Mouse (Mus musculus) lung, postnatal 14 days (tissue): ENCODE data around the gene Lix1.

Source experiments
- DNase-seq: peaks from one replicate; pipeline ENCODE4 v3.0.0; 2021

Gene Lix1

DNA sequence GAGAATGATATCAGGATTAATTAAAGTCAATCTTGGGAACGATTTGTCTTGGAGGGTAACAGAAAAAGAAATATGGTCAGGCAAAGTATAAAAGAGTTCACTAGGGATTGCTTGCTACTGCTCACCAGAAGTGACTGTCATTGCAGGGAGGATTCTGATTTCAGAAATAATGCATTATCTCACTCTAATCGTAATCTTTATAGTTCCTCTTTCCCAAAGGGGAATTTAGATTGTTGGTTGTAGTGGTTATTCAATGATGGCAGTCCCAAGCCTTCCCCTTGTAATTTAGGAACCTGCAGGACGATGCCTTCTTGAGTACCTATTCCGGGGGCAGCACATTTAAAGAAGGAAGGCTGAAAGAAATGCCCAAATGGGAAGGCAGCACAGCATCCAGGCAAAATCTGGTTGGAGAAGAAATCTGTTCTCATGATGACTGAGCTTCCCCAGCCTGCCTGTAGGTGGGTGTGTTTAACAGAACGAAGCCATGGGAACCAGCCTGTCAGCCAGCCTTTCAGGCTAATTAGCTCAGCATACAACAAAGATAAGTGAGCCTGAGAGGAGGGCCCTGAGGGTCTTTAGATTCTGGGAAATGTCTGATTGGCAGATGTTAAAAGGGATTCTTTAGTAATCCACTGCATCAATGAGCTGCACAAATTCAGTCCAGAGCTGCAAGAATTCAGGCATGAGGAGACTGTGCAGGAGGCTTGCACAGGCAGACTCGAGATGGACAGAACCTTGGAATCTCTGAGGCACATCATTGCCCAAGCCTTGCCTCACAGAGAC is at the start of gene Lix1:
Gene Lix1, plus strand, starts transcription at position 451 of the 783 bp plus-strand sequence.
- DNase-seq = no peak

DNA sequence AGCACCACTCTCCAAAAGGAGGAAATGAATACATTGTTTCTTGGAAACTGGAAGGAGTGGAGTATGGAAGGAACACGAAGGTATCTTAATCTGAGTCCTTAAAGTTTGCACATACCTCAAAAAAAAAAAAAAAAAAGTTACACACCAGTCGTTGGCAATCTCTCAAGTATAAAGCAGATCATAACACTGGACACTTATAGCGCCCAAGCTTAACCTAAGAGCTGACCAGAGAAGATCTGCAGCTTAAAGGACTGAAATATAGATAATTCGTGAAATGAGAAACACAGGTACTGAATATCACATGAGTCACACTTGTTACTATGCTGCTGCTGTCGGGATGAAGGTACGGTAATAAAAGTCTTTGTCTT is 28.9 kb upstream of the Lix1 start:
- no peak for DNase-seq

DNA sequence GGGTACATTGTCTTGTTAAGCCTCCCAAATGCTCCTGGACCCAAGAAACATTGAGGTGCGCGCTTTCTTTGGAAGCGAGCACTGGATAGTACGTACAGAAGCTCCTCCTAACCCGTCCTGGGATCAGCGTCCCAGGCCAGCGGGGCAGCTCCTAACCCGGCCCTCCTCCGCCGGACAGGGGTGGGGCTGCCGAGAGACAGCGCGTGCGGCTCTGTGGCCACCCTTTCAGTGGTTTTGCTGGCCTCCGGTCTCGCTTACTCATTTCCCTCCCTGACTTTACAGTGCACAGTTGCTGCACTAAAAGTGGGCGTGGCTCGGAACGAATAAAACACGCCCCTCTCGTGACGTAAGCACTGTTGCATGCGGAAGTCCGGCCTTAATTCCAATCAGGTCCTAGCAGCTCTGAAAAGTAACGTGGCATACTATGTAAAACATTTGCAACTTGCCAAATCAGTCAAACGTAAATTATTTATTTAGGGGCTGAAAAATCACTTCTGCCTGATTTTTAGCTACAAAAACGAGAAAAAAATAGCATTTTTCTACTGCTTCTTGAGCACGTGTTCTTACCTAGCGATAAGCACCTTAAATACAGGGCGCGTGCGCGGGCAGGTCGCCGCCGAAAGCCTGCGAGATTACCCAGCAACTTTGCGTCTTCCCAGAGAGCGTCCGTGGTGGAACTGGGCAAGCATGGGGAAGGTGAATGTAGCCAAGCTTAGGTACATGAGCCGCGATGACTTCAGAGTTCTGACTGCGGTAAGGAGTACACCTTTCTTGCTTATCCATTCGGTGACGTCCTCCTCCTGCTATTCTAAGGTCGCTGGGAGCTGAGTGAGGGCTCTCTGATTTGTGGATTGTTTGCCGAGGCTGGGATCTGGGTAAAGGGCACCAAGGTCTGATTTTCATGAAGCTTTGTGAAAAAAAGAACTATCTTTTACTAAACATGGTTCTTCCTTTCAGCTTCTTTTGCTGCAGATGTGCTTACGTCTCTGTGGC is 28.3 kb upstream of the Lix1 start, which contains the start of gene Riok2:
Gene Riok2, plus strand, starts transcription at position 392 of the 993 bp plus-strand sequence.
- DNase-seq = peak; percentile 98

DNA sequence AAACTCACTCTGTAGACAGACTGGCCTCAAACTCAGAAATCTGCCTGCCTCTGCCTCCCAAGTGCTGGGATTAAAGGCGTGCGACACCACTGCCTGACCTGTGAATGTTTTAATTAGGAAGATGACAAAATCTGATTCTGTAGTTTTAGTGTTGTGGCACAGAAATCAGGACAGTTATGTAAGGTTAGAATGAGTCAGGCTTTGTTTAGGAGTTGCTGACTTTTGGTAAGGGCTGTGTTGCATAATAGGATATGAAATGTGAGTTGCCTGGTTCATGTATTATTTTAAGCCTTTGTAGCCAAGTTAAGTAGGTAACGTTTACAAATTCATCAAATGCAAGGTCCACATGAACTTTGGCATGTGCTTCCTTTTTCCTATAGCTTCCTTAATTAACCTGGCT is 26.9 kb upstream of the Lix1 start:
- no peak for DNase-seq

DNA sequence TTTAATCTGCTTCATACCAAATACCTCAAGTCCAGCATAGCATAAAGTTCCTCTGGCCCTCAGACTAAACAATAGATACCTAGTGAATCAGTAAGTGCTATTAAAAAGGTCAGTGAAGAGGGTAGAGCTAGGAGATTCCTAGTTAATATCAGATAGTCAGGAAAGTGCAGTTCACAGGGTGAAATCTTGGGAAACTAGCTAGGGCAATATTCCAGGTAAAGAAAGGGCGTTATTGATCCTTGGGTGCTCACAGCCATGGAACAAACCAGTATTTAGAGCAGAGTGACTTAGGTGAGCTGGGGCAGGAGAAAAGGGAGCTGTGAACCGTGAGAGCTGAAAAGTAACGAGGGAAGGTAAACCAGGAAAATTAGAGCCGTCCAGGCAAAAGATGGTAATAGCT is 18.8 kb upstream of the Lix1 start:
- DNase-seq = no peak

DNA sequence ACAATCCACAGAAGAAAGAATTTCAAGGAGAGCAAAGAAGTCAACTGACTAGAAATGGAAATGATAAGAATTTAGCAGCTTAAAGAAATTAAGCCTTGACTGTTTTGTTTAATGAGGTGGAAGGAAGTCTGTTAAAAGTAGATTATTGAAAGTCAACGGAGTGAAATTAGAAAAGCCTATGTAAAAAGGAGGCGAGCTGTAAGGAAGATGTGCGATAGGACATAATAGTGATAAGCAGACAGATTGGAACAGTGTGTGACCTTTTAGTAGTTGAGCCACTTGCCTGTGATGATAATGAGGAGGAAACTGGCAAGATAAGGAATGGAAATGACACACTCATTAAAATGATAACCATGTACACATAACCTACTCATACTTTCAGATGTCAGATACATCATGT is 18.0 kb upstream of the Lix1 start:
- DNase-seq = no peak

DNA sequence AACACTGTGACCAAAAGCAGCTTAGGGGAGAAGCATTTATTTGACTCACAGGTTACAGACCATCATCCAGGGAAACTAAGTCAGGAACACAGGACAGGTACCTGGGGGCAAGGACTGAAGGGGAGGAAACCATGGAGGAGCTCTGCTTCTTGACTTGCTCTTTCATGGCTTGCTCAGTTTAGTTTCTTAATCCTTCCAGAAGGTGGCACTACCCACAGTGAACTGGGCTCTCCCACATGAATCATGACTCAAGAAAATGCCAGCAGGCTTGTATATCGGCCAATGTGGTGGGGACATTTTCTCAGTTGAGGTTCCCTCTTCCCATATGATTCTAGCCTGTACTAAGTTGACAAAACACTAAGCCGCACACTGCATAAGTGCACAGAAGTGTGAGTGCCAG is 16.4 kb upstream of the Lix1 start:
- no peak for DNase-seq

DNA sequence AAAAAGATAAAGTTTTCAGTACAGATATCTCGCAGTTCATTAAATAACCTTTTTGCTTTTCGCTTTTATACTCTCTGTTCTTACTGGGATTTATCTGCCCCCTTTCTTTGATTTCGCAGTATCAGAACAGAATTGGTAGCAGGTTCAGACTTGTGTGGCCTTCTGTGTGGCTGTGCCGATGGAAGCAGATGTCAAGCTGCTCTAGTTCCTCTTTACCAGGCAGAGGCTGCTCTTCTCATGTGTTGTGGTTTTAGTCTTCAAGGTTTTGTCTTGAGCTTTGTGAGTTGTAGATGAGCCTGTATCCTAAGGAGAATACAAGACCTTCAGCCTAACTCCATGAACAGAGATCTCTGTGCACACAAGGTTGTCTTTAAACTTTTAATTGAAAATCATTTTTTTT is 10.6 kb upstream of the Lix1 start:
- no peak for DNase-seq

DNA sequence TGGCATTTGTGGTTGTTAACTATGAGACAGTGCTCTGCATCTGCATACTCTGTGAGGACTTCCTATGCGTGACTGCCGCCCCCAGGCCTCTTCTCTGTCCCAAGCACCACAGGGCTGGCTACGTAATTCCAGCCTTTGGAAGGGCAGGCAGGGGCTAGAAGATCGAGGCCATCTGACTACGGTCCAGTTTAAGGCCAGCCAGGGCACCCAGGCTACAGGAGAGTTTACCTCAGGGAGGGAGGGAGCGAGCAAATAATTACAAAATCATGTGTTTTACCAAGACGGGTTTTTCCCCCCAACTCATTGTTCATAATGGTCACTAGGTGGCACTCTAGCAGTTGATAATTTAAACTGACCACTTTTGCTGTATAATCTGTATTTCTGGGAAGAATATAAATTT is 9.6 kb upstream of the Lix1 start:
- DNase-seq = no peak

DNA sequence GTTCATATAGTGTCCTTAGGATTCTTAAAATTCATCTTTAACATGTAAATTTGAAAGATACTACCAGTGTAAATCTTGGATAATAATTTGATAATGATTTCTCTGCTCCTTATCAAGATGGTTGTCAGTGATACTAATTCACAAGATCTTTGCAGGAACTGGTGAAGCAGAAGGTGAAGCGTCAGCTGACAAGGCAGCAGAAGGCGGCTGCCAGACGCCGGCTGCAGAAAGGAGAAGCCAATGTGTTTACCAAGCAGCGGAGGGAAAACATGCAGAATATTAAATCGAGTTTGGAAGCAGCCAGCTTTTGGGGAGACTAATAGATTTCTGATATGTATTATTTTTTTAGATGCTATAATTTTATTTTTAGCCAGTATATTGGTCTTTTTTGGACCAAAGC is 9.2 kb upstream of the Lix1 start:
- no peak for DNase-seq

DNA sequence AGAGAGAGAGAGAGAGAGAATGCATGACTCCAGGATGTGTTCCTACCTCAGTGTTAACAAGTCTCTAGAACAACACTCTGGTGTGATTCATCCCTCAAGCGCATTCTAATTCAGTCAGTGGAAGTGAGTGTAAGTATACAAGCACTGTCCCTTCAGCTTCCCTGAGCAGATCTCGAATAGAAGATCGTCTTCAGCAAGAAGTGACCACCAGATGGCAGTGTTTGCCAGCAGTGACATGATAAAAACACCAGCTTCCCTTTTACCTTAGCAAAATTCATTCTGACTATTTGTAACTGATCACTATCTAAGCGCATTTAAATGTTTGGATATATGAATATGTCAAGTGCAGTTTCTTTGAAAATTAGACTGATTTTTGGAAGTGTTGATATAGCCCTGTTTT is 8.1 kb upstream of the Lix1 start:
- DNase-seq = peak; percentile 85

DNA sequence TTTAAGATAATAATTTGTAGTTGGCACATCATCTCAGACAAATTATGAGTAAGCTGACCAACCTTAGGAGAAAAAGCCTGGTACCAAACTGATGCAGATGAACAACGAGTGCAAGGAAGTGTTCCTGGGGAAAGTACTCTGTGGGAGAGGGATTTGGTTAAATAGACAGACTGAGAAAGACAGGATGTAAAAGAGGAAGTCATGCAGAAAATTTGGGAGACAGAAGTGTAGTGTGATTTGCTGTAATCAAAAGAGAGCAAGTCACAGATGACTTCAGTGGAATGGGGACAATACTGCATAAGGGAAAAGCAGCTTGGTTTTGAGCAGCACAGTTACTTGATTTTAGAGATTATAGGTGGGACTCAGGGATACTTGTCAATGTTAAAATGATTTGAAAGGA is 5.6 kb upstream of the Lix1 start:
- no peak for DNase-seq

DNA sequence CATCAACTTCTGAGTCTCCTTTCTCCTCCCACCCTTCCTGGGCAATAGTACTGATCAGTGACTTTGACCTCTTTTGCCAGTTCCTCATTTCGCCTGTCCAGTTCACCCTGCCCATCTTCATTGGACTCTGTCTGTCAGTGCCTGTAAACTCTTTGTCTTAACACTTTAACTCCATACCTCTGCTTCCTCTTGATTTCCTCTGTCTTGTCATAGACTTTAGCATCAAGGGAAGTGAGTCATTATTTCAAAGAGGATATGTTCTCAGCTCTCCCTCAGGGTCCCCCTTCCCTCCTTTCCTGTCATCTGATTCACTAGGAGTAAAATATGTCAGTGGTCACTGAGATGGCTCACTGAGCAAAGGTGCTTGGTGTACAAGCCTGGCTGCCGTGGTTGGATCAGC is 3.8 kb upstream of the Lix1 start:
- no peak for DNase-seq

DNA sequence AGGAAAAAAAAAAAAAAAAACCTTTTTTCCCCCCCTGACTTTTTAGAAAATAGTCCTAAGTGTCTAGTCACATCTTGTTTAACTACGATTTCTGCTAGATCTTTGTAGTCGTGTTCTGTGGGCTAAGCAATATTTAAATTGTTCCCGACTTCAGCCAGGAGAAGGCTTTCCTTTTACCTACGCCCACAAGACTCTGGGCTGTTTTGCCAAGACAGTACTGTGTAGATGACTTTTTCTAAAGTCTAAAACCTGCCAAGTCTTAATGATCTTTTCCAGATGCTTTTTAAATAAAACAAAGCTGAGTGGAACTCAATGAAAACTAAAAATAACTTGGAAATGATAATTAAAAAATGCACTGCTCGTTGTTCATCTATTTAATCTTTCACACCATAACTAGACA is 566 bp downstream of the Lix1 start:
- DNase-seq = no peak

DNA sequence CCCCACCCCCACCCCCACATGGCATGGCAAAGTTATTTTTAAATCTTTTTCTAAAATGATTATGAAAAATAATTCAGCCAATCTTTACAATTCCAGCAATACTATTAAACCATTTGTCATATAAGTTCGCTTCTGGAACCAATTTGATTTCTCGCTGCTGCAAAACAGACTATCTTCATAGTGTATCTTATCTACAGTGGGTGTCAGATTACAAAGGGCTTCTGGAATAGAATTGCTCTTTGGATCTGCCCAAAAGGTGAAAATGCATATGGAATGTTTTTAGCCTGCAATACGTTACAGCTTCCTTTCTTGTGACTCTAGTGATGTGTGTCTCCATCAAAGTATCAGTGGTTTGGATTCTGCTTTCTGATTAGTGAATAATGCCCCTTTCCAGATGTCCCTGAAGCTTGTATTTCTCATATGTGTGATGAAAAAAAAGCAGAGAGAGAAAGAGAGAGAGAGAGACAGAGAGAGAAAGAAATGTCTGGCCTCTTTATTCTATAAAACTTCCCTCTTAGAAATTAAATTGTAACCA is 1.2 kb downstream of the Lix1 start:
- no peak for DNase-seq

DNA sequence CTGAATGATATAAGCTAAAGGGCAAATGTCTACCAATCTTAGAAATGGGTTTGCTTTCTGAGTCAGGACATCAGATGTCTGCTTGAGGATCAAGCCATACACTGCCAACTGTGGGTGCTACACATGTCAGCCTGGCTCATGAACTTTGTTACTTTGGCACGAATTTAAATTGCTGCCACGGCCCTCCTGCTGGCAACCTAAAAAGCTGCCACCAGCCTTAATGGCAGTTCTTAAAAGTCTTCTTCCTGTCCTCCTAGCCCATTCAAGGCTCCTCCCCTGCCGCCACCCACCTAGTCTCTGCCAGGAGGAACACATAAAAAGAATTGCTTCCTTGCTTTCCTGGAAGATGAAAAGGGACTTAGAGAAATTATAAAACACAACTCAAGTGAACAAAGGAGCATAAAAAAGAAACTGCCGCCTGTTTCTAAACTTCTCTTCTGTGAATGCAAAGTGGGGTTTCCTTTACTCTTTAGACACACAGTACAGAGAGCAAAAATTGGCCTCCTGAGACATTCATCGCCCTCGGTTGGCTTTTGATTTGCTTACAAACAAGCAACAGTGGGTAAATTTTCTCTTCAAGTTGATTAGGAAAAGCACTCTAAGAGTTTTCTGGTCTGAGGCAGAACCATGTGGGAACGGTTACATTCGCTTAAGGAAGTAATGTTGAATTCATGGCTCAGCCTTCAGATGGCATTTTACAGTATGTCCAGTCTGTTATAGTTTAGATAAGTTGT is 2.5 kb downstream of the Lix1 start:
- no peak for DNase-seq

DNA sequence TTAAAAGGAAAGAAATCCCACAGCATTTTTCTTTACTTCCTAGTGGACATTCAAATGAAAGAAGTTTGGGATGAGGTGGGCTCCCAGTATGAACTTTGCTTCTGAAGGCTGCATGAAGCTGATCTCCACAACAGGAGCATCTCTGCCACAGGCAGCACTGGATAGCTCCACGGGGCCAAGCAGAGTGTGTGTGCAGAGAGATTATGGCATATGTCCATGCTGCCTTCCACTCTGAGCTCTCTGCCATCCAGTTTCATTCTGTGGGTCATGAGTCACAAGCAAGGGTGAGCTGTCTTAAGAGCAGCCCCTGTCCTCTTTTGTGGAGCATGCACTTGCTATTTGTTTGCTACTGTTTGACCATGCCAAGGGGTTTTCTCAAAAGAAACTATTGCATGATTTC is 3.1 kb downstream of the Lix1 start:
- DNase-seq = no peak

DNA sequence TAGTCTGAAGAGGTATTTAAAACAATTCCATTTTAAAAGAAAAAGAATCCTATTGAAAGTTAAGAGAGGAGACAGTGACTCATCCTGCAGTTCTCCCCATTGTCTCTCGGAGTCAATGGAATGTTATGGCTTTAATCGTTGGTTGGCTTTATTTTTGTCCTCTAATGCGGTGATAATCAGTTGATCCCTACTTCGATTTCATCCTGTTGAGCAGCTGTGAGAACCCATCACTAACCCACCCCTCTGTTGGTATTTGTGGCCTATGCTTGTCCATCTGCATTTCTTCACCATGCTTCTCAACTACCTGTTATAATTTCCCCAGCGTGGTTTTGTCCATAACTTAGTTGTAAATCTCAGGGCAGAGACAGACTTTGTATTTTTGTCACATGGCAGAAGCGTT is 5.7 kb downstream of the Lix1 start:
- DNase-seq = no peak

DNA sequence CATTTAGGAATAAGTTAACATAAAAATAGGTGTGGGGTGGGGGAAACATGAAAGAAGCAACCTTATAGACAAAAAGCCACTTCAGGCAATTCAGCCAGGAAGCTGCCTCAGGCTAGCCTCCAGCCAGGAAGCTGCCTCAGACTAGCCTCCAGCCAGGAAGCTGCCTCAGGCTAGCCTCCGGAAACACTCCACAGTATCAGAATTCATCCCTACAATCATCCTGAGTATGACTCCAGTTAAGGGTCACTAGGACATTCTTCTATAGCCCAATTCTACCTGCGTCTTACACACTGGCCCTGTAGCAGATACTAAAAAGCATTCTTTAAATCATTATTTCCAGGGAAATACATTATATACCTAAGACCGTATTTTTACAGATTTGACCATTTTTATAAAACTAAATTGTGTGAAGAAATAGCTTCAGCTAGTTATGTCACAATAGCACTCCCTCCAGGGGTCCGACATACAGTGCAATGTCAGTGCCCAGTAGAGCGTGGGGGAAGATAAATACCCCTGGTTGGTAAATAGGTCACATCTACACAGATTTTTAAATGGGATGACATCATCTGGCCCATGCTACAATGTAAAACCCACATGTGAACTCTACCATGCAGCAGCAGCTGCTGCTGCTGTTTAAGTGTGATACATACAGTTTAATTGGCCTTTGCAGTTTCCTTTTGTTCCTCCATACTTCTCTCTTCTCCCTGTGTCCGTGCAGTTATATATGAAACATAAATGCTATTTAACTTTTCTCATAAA is 6.4 kb downstream of the Lix1 start:
- DNase-seq = no peak

DNA sequence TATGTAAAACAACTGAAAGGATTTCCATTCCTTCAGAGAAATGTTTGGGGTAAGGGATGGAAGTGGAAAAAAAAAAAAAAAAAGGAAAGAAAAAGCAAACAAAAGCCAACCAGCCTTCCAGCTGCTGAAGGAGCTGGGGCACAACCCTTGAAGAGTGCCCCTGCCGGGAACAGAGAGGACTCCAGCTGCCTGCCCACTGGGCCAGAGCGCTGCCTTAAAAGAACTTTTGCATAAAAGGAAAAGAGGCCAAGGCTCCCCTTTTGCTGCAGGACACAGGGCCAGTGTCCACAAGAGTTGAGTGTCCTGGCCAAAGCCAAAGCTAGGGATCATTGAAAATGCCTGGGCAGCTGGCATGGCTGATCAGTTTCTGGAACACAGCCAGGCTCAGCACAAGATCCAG is 7.1 kb downstream of the Lix1 start:
- DNase-seq = no peak

DNA sequence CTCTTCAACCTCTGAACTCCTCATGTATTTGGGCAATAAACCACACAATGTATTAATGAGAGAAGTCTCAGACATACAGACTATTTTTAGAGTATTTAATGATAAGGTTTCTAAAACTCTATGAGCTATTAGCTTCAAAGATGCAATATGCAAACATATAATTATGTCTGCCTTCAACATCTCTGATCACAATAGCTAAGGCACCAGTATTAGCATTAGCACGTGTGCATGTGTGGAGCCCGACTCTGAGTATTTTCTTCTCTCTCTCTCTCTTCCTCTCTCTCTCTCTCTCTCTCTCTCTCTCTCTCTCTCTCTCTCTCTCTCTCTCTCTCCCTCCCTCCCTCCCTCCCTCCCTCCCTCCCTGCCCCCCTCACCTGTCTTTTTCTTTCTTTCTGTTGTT is 9.0 kb downstream of the Lix1 start:
- DNase-seq = no peak

DNA sequence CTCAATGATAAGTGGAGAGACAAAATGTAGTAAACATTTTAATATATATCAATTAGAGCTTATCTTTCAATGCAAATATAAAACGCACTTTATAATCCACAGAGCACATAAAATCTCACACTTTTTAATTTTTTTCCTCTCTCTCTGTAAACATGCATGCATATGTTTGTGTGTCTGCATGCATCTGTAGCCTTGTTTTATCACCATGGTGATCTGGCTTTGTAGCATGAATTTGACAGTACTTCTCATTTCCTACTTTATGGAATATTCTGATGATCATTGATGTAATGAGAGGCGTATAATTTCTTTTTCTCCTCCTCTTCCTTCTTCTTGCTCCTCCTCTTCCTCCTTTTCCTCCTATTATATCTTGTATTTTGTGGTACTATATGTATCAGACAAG is 9.7 kb downstream of the Lix1 start:
- DNase-seq = no peak
